Mouse (Mus musculus) limb, embryonic 14.5 days (tissue): ENCODE results near the gene Podxl2. TPM values are rescaled to one million over a fixed set of nuclear protein-coding genes. Genes with fewer than 3 reads are reported as not detected.

Source experiments
- ATAC-seq: fragments of 200-750 bp; cut with Nextera tagmentation; 2 replicates; pipeline ENCODE4 v1.8.0; 2017; ENCODE audit warnings: low read depth, moderate number of reproducible peaks, moderate TSS enrichment; ENCODE audit not compliant: low FRiP score
- DNase-seq: peaks from one replicate; pipeline ENCODE4 v3.0.0-alpha.2; 2015; ENCODE audit warnings: low spot score
- H3K27ac ChIP-seq: fragments of 300-500 bp; sonication (generic); replicated peaks from 2 replicates; pipeline ENCODE4 v1.5.1; 2014; ENCODE audit warnings: low read depth, mild to moderate bottlenecking, low read length, moderate library complexity, mixed read lengths
- H3K27me3 ChIP-seq: fragments of 300-500 bp; sonication (generic); 2 replicates; pipeline ENCODE4 v1.6.1; 2014; ENCODE audit warnings: low read length, mixed read lengths; ENCODE audit not compliant: control insufficient read depth, insufficient read depth
- H3K36me3 ChIP-seq: fragments of 300-500 bp; sonication (generic); 2 replicates; pipeline ENCODE4 v1.6.1; 2014; ENCODE audit warnings: mild to moderate bottlenecking, low read length, moderate library complexity, mixed read lengths; ENCODE audit not compliant: control insufficient read depth, insufficient read depth
- H3K4me1 ChIP-seq: fragments of 300-500 bp; sonication (generic); 2 replicates; pipeline ENCODE4 v1.6.1; 2014; ENCODE audit warnings: antibody characterized with exemption, low read length, mixed read lengths; ENCODE audit not compliant: control insufficient read depth, insufficient read depth
- H3K4me2 ChIP-seq: fragments of 300-500 bp; sonication (generic); replicated peaks from 2 replicates; pipeline ENCODE4 v1.6.1; 2014; ENCODE audit warnings: low read depth, mild to moderate bottlenecking, low read length, moderate library complexity; ENCODE audit not compliant: severe bottlenecking
- H3K4me3 ChIP-seq: fragments of 300-500 bp; sonication (generic); replicated peaks from 2 replicates; pipeline ENCODE4 v1.5.1; 2014; ENCODE audit warnings: low read length
- H3K9ac ChIP-seq: fragments of 300-500 bp; sonication (generic); 2 replicates; pipeline ENCODE4 v1.6.1; 2014; ENCODE audit warnings: mild to moderate bottlenecking, low read depth, low read length, moderate library complexity; ENCODE audit not compliant: severe bottlenecking
- H3K9me3 ChIP-seq: fragments of 300-500 bp; sonication (generic); 2 replicates; pipeline ENCODE4 v1.6.1; 2016; ENCODE audit warnings: low read length; ENCODE audit not compliant: control insufficient read depth
- POLR2A ChIP-seq: fragments of 200-500 bp; IDR thresholded peaks from 2 replicates; pipeline ENCODE4 v1.8.0; 2012; ENCODE audit warnings: inconsistent platforms, mild to moderate bottlenecking, moderate library complexity, borderline replicate concordance; ENCODE audit not compliant: insufficient read depth, insufficient read length; ENCODE audit errors: extremely low read depth
- WGBS: fragments of 180-500 bp; shearing (Covaris S2); extraction: QIAGEN DNeasy Blood & Tissue Kit; methylation state at CpG from one replicate; pipeline ENCODE4 v1.1.7; 2014; 5-methylcytosine and 5-hydroxymethylcytosine counted together
- polyA plus RNA-seq, 2 experiments: library from polyadenylated mRNA; depleted of rRNA in 1 of 2; stranded (reverse) in 1 of 2; unstranded in 1 of 2; fragments of >200 nt; fragmentation: Nextera tagmentation in 1 of 2; extraction: Ambion mirVana in 1 of 2; gene quantifications; 2 replicates each; pipeline versions ENCODE4 v1.2.1 to v1.2.3; 2012 to 2014

The Podxl2 gene
- polyA plus RNA-seq, 2 experiments = 96.2 to 192 TPM

DNA sequence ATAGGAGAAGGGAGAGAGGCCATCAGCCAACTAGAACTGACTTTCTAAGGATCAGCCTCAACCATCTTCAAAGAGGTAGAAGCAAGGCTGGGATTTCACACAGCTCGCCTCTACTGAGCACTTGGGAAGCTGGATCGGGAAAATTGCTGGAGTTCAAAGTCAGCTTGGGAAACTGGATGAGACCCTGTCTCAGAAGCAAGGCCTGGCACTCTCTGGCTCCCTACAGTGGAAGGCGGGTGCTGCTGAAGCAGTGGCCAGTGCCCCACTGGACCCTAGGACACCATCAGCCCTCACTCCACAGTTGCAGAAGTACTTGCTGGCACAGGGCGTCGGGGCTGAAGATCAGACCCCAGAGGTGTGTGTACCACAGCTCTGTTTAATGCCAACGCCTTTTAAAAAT, 17.0 kb downstream of the Podxl2 start:
- Histone ChIP-seq H3K36me3 (peaks cover 19% of the 10 kb centered on the region), H3K4me2 (no peak overlapping the region), H3K9me3 (0 out of 2 replicates have a peak, but pooled peaks cover 4% of the 10 kb centered on the region), H3K9ac (no peak overlapping the region), H3K27me3 (no peaks in the 10 kb centered on the region), H3K27ac (no peak overlapping the region), H3K4me1 (no peaks in the 10 kb centered on the region), H3K4me3 (no peak overlapping the region)
- no peak for ATAC-seq
- no peak for DNase-seq
- no peak for TF ChIP-seq POLR2A
- WGBS = 80% methylated on average over 6 of the region's 6 CpGs

DNA sequence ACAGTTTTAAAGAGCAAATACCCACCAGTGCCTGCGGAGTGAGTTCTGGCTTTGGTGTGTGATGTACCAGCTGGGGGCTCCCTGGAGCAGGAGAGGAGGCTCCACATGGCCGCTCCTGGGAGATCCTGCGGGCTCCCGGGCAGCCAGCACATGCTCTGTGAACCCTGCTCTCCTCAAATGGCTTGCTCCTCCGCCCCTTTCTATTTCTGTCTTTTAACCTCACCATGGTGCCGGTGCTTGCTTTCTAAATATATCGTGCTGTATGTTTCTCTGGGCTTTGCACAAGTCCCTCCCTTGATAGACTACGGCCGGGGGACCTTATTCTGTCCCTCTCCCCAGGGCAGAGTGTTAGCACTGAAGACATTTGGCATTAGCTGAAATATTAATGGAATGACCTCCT, 17.6 kb downstream of the Podxl2 start:
- DNase-seq (peak; percentile 21), ATAC-seq (0 out of 2 replicates have a peak, but pooled peaks have one; percentile 21)
- 49% methylated on average over 9 of the region's 9 CpGs for WGBS
- 0 out of 2 replicates have a peak, but pooled peaks cover 4% of the 10 kb centered on the region for H3K9me3 ChIP-seq
- no peaks in the 10 kb centered on the region for H3K27me3 ChIP-seq
- no peaks in the 10 kb centered on the region for H3K4me1 ChIP-seq
- peaks cover 16% of the 10 kb centered on the region for H3K36me3 ChIP-seq
- H3K9ac ChIP-seq = peak overlapping the region; percentile 12; the same call in 1 of the 2 replicates
- H3K27ac ChIP-seq = no peak overlapping the region
- TF ChIP-seq POLR2A = no peak
- no peak overlapping the region for H3K4me3 ChIP-seq
- no peak overlapping the region for H3K4me2 ChIP-seq

DNA sequence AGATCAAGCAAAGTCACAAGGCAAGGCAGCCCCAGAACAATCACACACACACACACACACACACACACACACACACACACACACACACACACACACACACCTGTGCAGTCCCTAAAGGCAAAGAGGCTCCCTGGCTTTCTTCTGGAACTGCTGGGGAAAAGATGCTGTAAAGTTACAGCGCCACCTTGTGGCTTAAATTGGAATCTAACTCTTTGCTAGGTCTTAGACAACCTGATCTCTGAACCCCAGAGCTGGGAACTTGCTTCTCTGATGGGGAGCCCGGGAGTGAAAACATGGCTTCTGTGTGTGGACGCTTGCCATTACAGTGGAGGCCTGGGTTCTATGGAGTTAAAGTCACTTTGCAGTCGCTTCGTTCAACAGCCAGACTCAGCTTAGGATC, 19.2 kb downstream of the Podxl2 start:
- no peak overlapping the region for H3K9ac ChIP-seq
- 23% methylated on average over 5 of the region's 5 CpGs for WGBS
- H3K4me2 ChIP-seq = no peak overlapping the region
- no peak overlapping the region for H3K27ac ChIP-seq
- no peaks in the 10 kb centered on the region for H3K27me3 ChIP-seq
- no peaks in the 10 kb centered on the region for H3K4me1 ChIP-seq
- no peaks in the 10 kb centered on the region for H3K9me3 ChIP-seq
- no peak for TF ChIP-seq POLR2A
- ATAC-seq (0 out of 2 replicates have a peak, but pooled peaks have one; percentile 10), DNase-seq (peak; percentile 88)
- no peak overlapping the region for H3K4me3 ChIP-seq
- peaks cover 2% of the 10 kb centered on the region for H3K36me3 ChIP-seq

DNA sequence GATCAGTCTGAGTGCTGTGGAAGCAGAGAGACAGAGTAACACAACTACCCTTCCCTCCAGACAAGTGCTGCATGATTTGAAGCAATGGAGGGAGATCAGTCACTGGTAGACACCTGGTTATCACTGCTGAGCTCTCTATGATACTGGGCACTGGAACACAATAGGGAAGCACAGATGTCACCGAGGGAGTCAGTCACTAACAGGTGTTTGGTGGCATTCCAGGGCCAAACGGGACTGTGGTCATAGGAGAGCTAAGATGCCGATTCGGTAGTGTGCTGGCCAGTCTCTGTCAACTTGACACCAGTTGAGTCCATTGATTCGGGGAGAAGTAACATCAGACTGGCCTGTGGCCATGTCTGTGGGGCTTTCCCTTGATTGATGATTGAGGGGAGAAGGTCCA, 20.3 kb downstream of the Podxl2 start:
- TF ChIP-seq POLR2A = no peak
- Histone ChIP-seq H3K36me3 (peaks cover 5% of the 10 kb centered on the region; the same call in 1 of the 2 replicates), H3K9ac (no peak overlapping the region), H3K4me2 (no peak overlapping the region), H3K9me3 (no peaks in the 10 kb centered on the region), H3K27ac (no peak overlapping the region), H3K4me3 (no peak overlapping the region), H3K4me1 (no peaks in the 10 kb centered on the region), H3K27me3 (no peaks in the 10 kb centered on the region)
- 74% methylated on average over 5 of the region's 5 CpGs for WGBS
- ATAC-seq (no peak), DNase-seq (no peak)

DNA sequence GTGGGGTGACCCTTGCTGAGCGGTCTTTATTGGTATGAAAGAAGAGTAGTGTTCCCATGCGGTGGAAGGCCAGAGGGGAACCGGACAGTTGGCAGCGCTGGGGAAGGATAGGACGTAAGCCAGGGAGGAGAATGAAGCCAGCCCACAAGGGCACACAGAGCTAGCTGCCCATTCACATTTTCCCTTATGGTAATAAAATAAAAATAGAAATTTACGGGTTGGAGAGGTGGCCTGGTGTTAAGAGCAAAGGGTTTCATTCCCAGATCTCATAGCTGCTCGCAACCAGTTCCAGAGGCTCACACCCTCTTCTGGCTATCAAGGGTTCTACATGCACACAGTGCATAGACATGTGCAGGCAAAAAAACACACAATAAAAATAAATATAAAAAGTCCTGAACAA, 24.8 kb downstream of the Podxl2 start:
- Histone ChIP-seq H3K9ac (no peak overlapping the region), H3K27me3 (no peaks in the 10 kb centered on the region), H3K4me1 (no peaks in the 10 kb centered on the region), H3K4me3 (no peak overlapping the region), H3K36me3 (peaks cover 27% of the 10 kb centered on the region), H3K4me2 (no peak overlapping the region), H3K27ac (no peak overlapping the region), H3K9me3 (no peaks in the 10 kb centered on the region)
- ATAC-seq (no peak), DNase-seq (no peak)
- TF ChIP-seq POLR2A = no peak
- 85% methylated on average over 7 of the region's 7 CpGs for WGBS

DNA sequence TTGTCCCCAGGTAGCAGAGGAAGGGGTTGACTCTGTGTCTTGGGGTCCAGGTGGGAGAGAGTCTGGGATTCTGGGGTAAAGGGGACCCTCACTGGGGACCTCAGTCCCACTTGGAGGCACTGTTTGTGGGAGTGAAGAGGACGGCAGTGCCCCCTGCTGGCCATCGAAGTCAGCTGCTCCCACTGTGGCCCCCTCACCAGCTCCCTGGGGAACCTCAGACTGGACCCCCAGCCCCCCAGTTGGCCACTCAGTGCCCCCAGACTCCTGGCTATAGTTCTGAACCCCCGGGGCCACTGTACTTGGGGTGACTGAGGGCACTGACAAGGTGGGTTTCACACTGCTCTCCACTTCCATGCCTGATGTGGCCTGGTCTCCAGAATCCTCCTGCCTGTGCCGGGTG, 25.6 kb downstream of the Podxl2 start:
- no peaks in the 10 kb centered on the region for H3K27me3 ChIP-seq
- H3K4me2 ChIP-seq = no peak overlapping the region
- WGBS = 83% methylated on average over 2 of the region's 4 CpGs
- DNase-seq = no peak
- H3K36me3 ChIP-seq = peaks cover 29% of the 10 kb centered on the region
- H3K27ac ChIP-seq = no peak overlapping the region
- H3K4me3 ChIP-seq = no peak overlapping the region
- no peaks in the 10 kb centered on the region for H3K9me3 ChIP-seq
- H3K4me1 ChIP-seq = no peaks in the 10 kb centered on the region
- no peak overlapping the region for H3K9ac ChIP-seq
- no peak for ATAC-seq
- no peak for TF ChIP-seq POLR2A
